Mouse (Mus musculus) liver, embryonic 16.5 days (tissue): ENCODE results near the gene Slc25a35. TPM values are rescaled to one million over a fixed set of nuclear protein-coding genes. Genes with fewer than 3 reads are reported as not detected.
"Not testable (repeated sequence)": the region's sequence is repeated elsewhere in the genome, so short reads cannot be mapped to it uniquely, and the experiment has no call there.

Source experiments
- ATAC-seq: fragments of 200-750 bp; cut with Nextera tagmentation; 2 replicates; pipeline ENCODE4 v1.8.0; 2017; ENCODE audit warnings: low read depth, mild to moderate bottlenecking, moderate number of reproducible peaks, moderate library complexity
- H3K27ac ChIP-seq: fragments of 300-500 bp; sonication (generic); 2 replicates; pipeline ENCODE4 v1.5.1; 2014; ENCODE audit warnings: mild to moderate bottlenecking, low read length
- H3K27me3 ChIP-seq: fragments of 300-500 bp; sonication (generic); 2 replicates; pipeline ENCODE4 v1.6.1; 2014; ENCODE audit warnings: low read depth, low read length, mixed read lengths; ENCODE audit not compliant: control insufficient read depth, insufficient read depth
- H3K36me3 ChIP-seq: fragments of 300-500 bp; sonication (generic); 2 replicates; pipeline ENCODE4 v1.6.1; 2014; ENCODE audit warnings: mild to moderate bottlenecking; ENCODE audit not compliant: control insufficient read depth, insufficient read depth
- H3K4me1 ChIP-seq: fragments of 300-500 bp; sonication (generic); 2 replicates; pipeline ENCODE4 v1.6.1; 2014; ENCODE audit warnings: low read depth, low read length, mixed read lengths; ENCODE audit not compliant: control insufficient read depth
- H3K4me2 ChIP-seq: fragments of 300-500 bp; sonication (generic); 2 replicates; pipeline ENCODE4 v1.6.1; 2014; ENCODE audit warnings: low read depth, low read length, mixed read lengths
- H3K4me3 ChIP-seq: fragments of 300-500 bp; sonication (generic); 2 replicates; pipeline ENCODE4 v1.5.1; 2014; ENCODE audit warnings: low read depth, mild to moderate bottlenecking, low read length
- H3K9ac ChIP-seq: fragments of 300-500 bp; sonication (generic); 2 replicates; pipeline ENCODE4 v1.6.1; 2014; ENCODE audit warnings: low read depth, low read length
- H3K9me3 ChIP-seq: fragments of 300-500 bp; sonication (generic); replicated peaks from 2 replicates; pipeline ENCODE4 v1.6.1; 2016; ENCODE audit warnings: low read length; ENCODE audit not compliant: control insufficient read depth
- WGBS: fragments of 180-500 bp; shearing (Covaris S2); extraction: QIAGEN DNeasy Blood & Tissue Kit; methylation state at CpG from one replicate; pipeline ENCODE4 v1.1.7; 2014; ENCODE audit not compliant: insufficient replicate concordance; 5-methylcytosine and 5-hydroxymethylcytosine counted together
- polyA plus RNA-seq: library from polyadenylated mRNA; unstranded; fragments of >200 nt; fragmentation: Nextera tagmentation; extraction: Ambion mirVana; gene quantifications from 2 replicates; pipeline ENCODE4 v1.2.1, GENCODE M21; 2015

Gene Slc25a35
- 0.37 and 0.80 TPM in 2 replicates for polyA plus RNA-seq

DNA sequence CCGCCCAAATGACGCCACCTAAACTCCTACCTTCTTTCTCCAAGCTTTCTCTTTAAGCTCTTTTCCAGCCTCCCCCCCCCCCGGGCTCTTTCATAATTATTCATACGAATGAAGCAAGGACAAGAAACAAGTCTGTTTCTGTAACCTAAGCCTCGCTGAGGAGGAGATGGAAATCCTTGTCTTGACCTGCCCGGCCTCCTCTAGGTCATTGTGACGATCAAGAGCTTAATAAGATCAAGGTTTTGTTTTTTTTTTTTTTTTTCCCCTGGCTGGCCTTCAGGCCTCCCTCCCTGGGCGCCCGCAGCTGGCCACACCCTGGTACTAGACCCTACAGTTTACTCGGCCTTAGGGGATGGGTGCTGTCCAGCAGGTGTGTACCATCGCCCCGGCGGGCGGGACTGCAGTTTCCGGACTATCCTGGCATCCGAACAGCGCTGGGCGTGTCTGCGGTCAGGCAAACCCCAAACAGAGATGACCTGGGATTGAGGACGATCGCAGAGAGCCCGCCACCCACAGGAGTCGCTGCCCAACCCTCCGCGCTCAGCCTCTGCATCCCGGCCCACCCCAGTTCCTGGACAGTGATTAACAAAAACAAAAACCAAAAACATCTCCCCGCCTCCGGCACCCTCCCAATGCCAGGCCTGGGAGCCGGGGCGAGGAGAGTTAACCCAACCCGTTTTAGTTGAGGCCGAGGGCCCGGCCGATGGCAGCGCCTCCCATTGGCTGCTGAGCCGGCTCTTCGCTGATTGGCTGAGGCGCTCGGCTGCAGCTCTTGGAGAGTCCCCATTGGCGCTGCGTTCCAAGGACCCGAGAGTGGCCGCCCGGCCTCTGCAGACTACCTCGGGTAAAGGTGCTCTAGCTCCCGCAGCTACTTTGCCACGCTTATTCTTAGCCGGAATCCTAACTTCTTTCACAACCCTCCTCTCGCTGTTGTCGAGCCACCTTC, at the start of gene Slc25a35:
Gene Slc25a35 (plus strand): TSS at position 795 of the 946 bp plus-strand sequence.
- no peaks in the 10 kb centered on the region for H3K36me3 ChIP-seq
- no peaks in the 10 kb centered on the region for H3K27me3 ChIP-seq
- peak within 1 kb of the TSS; percentile 95 for H3K4me2 ChIP-seq
- peak within 1 kb of the TSS; percentile 77 for H3K4me3 ChIP-seq
- peak within 1 kb of the TSS; percentile 71 for H3K9ac ChIP-seq
- no peaks in the 10 kb centered on the region for H3K9me3 ChIP-seq
- under 1% methylated on average over 50 of the region's 50 CpGs for WGBS
- H3K4me1 ChIP-seq = peaks cover 13% of the 10 kb centered on the region
- peak; percentile 97 for ATAC-seq
- H3K27ac ChIP-seq = peak within 1 kb of the TSS; percentile 83

DNA sequence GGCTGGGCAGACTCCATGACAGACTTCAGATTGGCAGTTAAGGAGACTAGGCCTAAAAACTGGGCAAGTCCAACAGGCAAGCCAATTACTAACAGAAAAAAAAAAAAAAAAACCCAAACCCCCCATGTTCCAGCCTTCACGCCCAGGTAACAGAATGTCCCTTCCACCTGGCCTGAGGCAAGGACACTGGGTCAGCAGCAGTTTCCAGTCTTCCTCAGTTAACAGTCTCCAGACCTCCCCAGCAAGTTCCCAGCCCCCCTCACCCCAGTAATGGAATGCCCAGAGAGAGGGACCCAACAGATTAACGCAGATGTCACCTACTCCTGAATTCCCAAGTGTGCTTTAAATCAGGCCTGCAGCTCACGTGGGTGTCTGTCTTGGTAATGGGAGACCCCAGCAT, 44.7 kb upstream of the Slc25a35 start:
- ATAC-seq = no peak
- H3K9ac ChIP-seq = no peak overlapping the region
- 53% methylated on average over 3 of the region's 3 CpGs for WGBS
- H3K27me3 ChIP-seq = no peaks in the 10 kb centered on the region
- no peak overlapping the region for H3K27ac ChIP-seq
- H3K4me3 ChIP-seq = no peak overlapping the region
- no peaks in the 10 kb centered on the region for H3K36me3 ChIP-seq
- H3K4me1 ChIP-seq = no peaks in the 10 kb centered on the region
- no peak overlapping the region for H3K4me2 ChIP-seq
- H3K9me3 ChIP-seq = no peaks in the 10 kb centered on the region

DNA sequence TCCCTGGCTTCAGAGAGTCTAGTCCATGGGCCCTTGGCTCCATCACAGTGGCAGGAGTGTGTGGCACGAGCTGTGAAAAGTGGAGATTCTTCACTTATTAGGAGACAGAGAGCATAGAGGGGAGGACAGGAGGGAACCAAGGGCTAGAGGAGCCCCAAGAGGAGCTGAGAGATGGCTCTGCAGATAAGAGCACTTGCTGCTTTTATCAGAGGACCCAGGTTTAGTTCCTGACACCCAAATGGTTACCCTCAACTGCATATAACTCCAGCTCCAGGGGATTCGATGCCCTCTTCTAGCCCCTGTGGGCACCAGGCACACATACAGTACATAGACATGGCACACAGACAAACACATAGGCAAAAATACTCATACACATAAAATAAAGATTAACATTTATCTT, 43.2 kb upstream of the Slc25a35 start:
- H3K27ac ChIP-seq = no peak overlapping the region
- no peaks in the 10 kb centered on the region for H3K36me3 ChIP-seq
- ATAC-seq = no peak
- no peak overlapping the region for H3K9ac ChIP-seq
- 44% methylated on average over 2 of the region's 2 CpGs for WGBS
- H3K4me1 ChIP-seq = no peaks in the 10 kb centered on the region
- no peak overlapping the region for H3K4me2 ChIP-seq
- no peaks in the 10 kb centered on the region for H3K9me3 ChIP-seq
- H3K27me3 ChIP-seq = no peaks in the 10 kb centered on the region
- no peak overlapping the region for H3K4me3 ChIP-seq

DNA sequence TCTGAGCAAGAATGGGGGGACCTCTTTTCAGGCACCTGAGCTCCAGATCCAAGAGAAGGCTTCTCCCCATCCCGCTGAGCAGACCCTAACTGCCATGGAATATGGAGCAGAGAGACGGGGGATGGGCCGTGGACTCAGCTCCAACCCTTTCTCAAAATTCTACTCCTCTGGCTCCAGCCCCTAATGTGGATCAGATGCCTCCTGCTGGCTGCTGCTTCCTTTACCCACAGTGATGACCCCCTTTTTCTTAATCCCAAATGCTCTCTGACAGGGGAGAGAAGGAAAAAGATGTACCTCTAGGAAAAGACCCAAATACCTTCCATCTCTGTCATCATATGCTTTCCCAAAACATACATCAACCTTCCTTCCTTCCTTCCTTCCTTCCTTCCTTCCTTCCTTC, 41.0 kb upstream of the Slc25a35 start, which contains the start of gene Odf4:
Gene Odf4 (minus strand): TSS at position 101 of the 400 bp plus-strand sequence.
- no peaks in the 10 kb centered on the region for H3K9me3 ChIP-seq
- H3K27ac ChIP-seq = no peak within 1 kb of the TSS
- 61% methylated on average over 3 of the region's 3 CpGs for WGBS
- no peaks in the 10 kb centered on the region for H3K36me3 ChIP-seq
- no peaks in the 10 kb centered on the region for H3K27me3 ChIP-seq
- H3K4me3 ChIP-seq = no peak within 1 kb of the TSS
- H3K9ac ChIP-seq = no peak within 1 kb of the TSS
- no peaks in the 10 kb centered on the region for H3K4me1 ChIP-seq
- H3K4me2 ChIP-seq = no peak within 1 kb of the TSS
- no peak for ATAC-seq

DNA sequence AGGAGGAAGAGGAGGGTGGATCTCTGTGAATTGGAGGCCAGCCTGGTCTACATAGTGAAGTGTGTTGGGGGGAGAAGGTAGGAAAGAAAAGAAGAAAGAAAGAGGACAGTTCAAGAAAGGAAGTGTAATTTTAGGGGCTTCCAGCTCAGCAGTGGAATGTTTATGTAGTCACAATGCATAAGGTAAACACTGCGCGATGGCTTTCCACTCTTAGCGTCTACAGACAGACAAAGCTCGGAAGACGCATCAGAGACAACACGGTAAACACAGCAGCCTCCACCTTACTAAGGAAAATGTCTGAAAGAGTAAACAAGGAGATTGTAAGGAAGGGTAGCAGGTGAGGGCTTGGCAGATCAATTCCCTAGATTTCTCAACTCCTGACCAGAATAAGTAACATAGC, 38.0 kb upstream of the Slc25a35 start:
- Histone ChIP-seq H3K4me3 (no peak overlapping the region), H3K4me2 (no peak overlapping the region), H3K27me3 (no peaks in the 10 kb centered on the region), H3K9me3 (no peaks in the 10 kb centered on the region), H3K9ac (no peak overlapping the region), H3K36me3 (no peaks in the 10 kb centered on the region), H3K27ac (no peak overlapping the region), H3K4me1 (no peaks in the 10 kb centered on the region)
- WGBS = 49% methylated on average over 6 of the region's 6 CpGs
- no peak for ATAC-seq

DNA sequence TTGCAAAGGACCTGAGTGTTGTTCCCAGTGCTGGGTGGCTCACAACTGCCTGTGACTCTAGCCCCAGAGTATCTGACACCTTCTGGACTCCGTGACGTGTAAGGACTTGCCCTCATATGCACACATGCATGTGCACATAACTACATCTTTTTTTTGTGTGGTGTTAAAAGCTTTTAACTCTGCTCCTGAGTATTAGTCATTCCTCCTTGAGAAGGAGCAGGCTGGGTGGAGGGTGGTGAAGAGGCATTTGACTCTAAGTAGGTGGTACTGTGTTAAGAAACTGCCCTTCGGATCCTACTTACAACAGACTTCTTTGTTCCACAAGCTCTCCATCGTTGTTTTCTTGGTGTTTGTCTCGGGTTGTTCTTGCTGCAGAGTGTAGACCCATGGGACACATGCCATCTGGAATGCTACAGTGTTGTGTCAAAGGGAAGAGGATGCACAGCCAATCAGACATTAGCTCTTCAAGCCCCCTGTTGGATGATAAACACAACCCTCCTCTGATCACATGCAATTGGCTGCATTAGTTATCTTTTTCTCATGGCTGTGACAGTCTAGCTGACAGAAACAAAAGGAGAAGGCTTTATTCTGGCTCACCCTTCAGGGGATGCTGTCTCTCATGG, 33.9 kb upstream of the Slc25a35 start:
- Histone ChIP-seq H3K9ac (no peak overlapping the region), H3K4me2 (no peak overlapping the region), H3K27ac (no peak overlapping the region), H3K36me3 (no peaks in the 10 kb centered on the region), H3K4me1 (no peaks in the 10 kb centered on the region), H3K4me3 (no peak overlapping the region), H3K9me3 (no peaks in the 10 kb centered on the region), H3K27me3 (no peaks in the 10 kb centered on the region)
- 63% methylated on average over 5 of the region's 5 CpGs for WGBS
- ATAC-seq = no peak

DNA sequence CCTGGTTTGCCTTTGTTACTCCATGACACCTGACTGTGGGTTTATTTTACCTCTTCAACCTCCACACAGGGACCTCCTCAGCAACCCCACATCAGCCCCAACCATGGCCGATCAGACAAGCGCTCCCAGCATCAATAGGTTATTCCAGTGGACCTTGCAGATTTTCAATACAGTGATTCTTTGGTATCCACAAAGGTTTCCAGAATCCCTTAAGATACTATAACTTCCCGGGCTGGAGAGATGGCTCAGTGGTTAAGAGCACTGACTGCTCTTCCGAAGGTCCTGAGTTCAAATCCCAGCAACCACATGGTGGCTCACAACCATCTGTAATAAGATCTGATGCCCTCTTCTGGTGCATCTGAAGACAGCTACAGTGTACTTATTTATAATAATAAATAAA, 31.0 kb upstream of the Slc25a35 start:
- peaks cover 10% of the 10 kb centered on the region for H3K4me1 ChIP-seq
- not testable (repeated sequence) for H3K9ac ChIP-seq, H3K4me2 ChIP-seq, ATAC-seq, H3K27me3 ChIP-seq, H3K4me3 ChIP-seq, H3K27ac ChIP-seq, H3K36me3 ChIP-seq, H3K9me3 ChIP-seq
- 71% methylated on average over 4 of the region's 4 CpGs for WGBS

DNA sequence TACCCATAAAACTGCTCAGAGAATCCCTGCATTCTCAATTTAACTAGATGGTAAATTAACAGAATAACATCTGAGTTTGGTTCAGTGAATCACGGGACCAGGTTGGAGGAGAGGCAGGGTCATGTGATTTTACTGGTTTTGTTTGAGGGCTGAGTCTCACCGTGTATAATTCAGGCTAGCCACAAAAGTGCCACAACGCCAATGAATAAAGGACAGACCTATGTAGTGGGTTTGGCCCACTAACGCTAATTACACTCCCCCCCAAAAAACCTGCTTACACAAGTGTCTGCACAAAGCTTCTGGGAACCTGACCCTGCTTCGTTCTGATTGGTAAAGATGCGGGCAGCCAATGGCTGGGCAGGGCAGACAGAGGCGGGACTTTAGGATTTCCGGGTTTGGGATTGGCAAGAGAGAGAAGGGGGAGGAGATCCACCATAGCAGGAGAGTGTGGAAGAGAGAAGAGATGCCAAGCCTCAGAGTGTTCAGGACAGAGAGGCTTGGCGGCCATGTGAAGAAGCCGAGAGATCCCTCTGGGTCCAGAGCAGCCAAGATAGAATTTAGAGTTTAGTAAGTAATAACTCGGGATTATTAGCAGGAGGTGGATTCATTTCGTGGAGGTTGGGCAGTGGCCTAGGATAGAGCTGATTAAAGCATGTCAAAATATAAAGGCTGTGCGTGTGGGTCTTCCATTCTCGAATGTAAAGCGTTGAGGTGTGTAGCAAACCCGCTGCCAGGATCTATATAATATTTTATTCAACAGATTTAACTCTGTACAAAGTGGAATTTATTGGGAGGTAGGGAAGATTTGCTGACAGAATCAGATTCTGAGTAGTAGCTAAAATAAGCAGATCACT, 28.3 kb upstream of the Slc25a35 start:
- Histone ChIP-seq H3K4me2 (peak overlapping the region; percentile 69), H3K27ac (no peak overlapping the region), H3K27me3 (no peaks in the 10 kb centered on the region), H3K4me1 (peaks cover 10% of the 10 kb centered on the region), H3K36me3 (no peaks in the 10 kb centered on the region), H3K9me3 (no peaks in the 10 kb centered on the region), H3K4me3 (peak overlapping the region; percentile 59), H3K9ac (peak overlapping the region; percentile 57)
- 2% methylated on average over 16 of the region's 16 CpGs for WGBS
- peak; percentile 99 for ATAC-seq
